29 mouse cellular contexts compared by ENCODE assay signal in genomic region chr11:30912311-30912710, GRCm38 (mm10). TPM values are rescaled to one million over a fixed set of nuclear protein-coding genes. Genes with fewer than 3 reads are reported as not detected.
"Had no signal": no experiment of that assay in that cellular context is flagged by ENCODE, and none has a peak within 500 bp of the region (broad histone marks: within the 10 kb centered on the region; RNA-seq: fewer than 3 reads in every experiment).

No protein-coding gene starts in this region.

- H3K4me3 ChIP-seq: embryonic facial prominence, embryonic 10.5 days; embryonic facial prominence, embryonic 12.5 days; embryonic facial prominence, embryonic 13.5 days; embryonic facial prominence, embryonic 15.5 days; erythroblast, embryonic 14.5 days; forebrain, embryonic 10.5 days; forebrain, embryonic 12.5 days; forebrain, embryonic 13.5 days; forebrain, embryonic 15.5 days; gastrocnemius, adult 2 months; heart, adult 2 months had no signal

- DNase-seq: cerebellum, adult 8-10 months; cerebellum, adult 9-10 months; cerebellum, adult 9-11 months; cerebellum, postnatal 10 days; cerebellum, postnatal 14 days; cerebellum, postnatal 25 days; cerebellum, postnatal 36 days; embryo, embryonic 11 days; forebrain, postnatal 0 days; gastrocnemius, adult 2 months; gastrocnemius, postnatal 10 days; gastrocnemius, postnatal 14 days; gastrocnemius, postnatal 25 days; gastrocnemius, postnatal 36 days; heart, adult 18-20 months; heart, adult 2 months had no signal

- ATAC-seq: forebrain, embryonic 13.5 days; forebrain, embryonic 14.5 days; forebrain, embryonic 15.5 days; forebrain, embryonic 16.5 days; forebrain, postnatal 0 days had no signal

- H3K36me3 ChIP-seq: embryonic facial prominence, embryonic 10.5 days; embryonic facial prominence, embryonic 12.5 days; embryonic facial prominence, embryonic 15.5 days; forebrain, embryonic 10.5 days; forebrain, embryonic 12.5 days; forebrain, embryonic 15.5 days had no signal

- H3K4me2 ChIP-seq: embryonic facial prominence, embryonic 12.5 days; embryonic facial prominence, embryonic 13.5 days; embryonic facial prominence, embryonic 15.5 days; forebrain, embryonic 12.5 days; forebrain, embryonic 13.5 days; forebrain, embryonic 15.5 days had no signal

- H3K27ac ChIP-seq: embryonic facial prominence, embryonic 10.5 days; embryonic facial prominence, embryonic 12.5 days; embryonic facial prominence, embryonic 13.5 days; embryonic facial prominence, embryonic 15.5 days; forebrain, embryonic 10.5 days; forebrain, embryonic 12.5 days; forebrain, embryonic 13.5 days; forebrain, embryonic 15.5 days; gastrocnemius, adult 2 months; heart, adult 2 months had no signal

- H3K9ac ChIP-seq: embryonic facial prominence, embryonic 12.5 days; embryonic facial prominence, embryonic 13.5 days; embryonic facial prominence, embryonic 15.5 days; forebrain, embryonic 12.5 days; forebrain, embryonic 13.5 days; forebrain, embryonic 15.5 days; forebrain, postnatal 0 days had no signal

- H3K9me3 ChIP-seq: embryonic facial prominence, embryonic 10.5 days; embryonic facial prominence, embryonic 12.5 days; embryonic facial prominence, embryonic 13.5 days; embryonic facial prominence, embryonic 15.5 days; forebrain, embryonic 10.5 days; forebrain, embryonic 12.5 days; forebrain, embryonic 13.5 days; forebrain, embryonic 15.5 days had no signal

- H3K27me3 ChIP-seq: embryonic facial prominence, embryonic 12.5 days; embryonic facial prominence, embryonic 13.5 days; embryonic facial prominence, embryonic 15.5 days; forebrain, embryonic 12.5 days; forebrain, embryonic 13.5 days; forebrain, embryonic 15.5 days had no signal

- H3K4me1 ChIP-seq: embryonic facial prominence, embryonic 10.5 days; embryonic facial prominence, embryonic 12.5 days; embryonic facial prominence, embryonic 13.5 days; embryonic facial prominence, embryonic 15.5 days; forebrain, embryonic 10.5 days; forebrain, embryonic 12.5 days; forebrain, embryonic 13.5 days; forebrain, embryonic 15.5 days had no signal

RNA-seq across cellular contexts. Expression of gene Gpr75, which starts 27.2 kb away (rescaled TPM):
- total RNA-seq: common myeloid progenitor, adult 5-6 weeks; granulocyte monocyte progenitor cell, adult 5-6 weeks; heart, adult 18-20 months had no signal
- polyA plus RNA-seq: erythroblast, embryonic 14.5 days had no signal
